Mouse (Mus musculus): ENCODE data around the gene Plscr3.

Plscr3 gene

GRCm38 (mm10) chr11:69865561-69865960, 19.4 kb downstream of the Plscr3 start:
- DNase-seq (ENCODE audit: low spot score), result no peak

- no peak for DNase-seq (ENCODE audit: low spot score)
Observed at GRCm38 (mm10) chr11:69867335-69867734, 21.2 kb downstream of the Plscr3 start.

- no peak for DNase-seq (ENCODE audit: low spot score)
Observed at GRCm38 (mm10) chr11:69870289-69871069, 24.3 kb downstream of the Plscr3 start.

- DNase-seq (ENCODE audit: low spot score), result no peak
Observed at GRCm38 (mm10) chr11:69871822-69872221, 25.6 kb downstream of the Plscr3 start.

DNA sequence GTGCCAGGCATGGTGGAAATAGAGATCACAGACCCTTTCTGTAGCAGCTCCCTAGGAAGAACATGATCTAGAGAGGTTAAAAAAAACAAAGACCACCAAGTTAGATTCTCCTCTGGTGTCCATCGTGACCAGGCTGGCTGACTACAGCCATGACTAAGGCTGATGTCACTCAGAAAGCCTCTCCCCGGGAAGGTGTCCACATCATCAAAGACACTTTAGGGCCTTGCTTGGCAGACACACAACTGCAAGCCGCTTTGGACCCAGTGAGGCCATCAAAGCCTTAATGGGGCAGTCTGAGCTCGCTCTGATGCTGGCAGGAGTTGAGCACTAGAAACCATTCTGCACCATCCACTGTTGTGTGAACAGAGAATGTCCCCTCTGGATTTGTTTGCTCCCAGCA, 26.3 kb downstream of the Plscr3 start:
- DNase-seq (ENCODE audit: low spot score), result no peak

GRCm38 (mm10) chr11:69876186-69876585, 30.0 kb downstream of the Plscr3 start:
- DNase-seq (ENCODE audit: low spot score), result no peak

DNA sequence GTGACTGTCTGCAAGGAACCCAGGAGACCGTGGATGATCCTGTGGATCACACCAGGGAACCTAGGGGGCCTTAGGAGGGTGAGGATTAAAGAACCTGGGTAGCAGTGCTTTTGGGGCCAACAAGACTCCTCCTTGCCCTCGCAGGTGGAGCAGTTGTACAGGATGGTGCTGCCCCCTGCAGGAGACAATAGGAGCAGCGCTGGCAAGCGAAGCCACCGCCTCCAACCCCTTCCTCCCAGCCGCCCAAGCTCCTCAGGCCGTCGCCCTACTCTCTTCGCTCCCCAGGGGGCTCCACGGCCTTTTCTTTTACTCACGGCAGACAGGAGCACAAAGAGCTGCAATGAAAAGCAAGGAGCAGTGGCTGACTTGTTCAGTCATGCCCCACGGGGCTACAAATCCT, 30.7 kb downstream of the Plscr3 start:
- peak; percentile 87 for DNase-seq (ENCODE audit: low spot score)

GRCm38 (mm10) chr11:69877878-69878277, 31.7 kb downstream of the Plscr3 start, which contains the start of gene Tmem95:
Gene Tmem95, minus strand, starts transcription at chr11:69878018.
- no peak for DNase-seq (ENCODE audit: low spot score)

- DNase-seq (ENCODE audit: low spot score), result no peak
Observed at GRCm38 (mm10) chr11:69878399-69878798, 32.2 kb downstream of the Plscr3 start.

GRCm38 (mm10) chr11:69878952-69879351, 32.8 kb downstream of the Plscr3 start:
- DNase-seq (ENCODE audit: low spot score), result no peak

- DNase-seq (ENCODE audit: low spot score), result no peak
Observed at GRCm38 (mm10) chr11:69879711-69880110, 33.5 kb downstream of the Plscr3 start.

DNA sequence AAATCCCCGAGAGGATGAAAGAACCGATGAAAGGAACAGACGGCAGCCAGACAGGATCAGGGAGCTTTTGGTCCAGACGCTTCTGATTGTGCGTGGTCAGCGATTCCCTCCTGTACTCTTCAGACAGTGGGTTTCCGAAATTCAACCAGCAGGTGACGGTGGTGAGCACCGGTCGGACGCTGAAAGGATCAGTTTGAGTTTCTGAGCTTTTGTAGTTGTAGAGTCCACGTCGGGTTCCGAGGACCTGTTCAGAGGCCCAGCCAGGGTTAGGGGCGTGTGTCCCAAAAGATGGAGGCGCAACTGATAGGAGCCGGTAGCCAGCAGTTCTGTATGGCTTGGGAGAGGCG, 34.3 kb downstream of the Plscr3 start:
- DNase-seq (ENCODE audit: low spot score), result peak; percentile 62

DNA sequence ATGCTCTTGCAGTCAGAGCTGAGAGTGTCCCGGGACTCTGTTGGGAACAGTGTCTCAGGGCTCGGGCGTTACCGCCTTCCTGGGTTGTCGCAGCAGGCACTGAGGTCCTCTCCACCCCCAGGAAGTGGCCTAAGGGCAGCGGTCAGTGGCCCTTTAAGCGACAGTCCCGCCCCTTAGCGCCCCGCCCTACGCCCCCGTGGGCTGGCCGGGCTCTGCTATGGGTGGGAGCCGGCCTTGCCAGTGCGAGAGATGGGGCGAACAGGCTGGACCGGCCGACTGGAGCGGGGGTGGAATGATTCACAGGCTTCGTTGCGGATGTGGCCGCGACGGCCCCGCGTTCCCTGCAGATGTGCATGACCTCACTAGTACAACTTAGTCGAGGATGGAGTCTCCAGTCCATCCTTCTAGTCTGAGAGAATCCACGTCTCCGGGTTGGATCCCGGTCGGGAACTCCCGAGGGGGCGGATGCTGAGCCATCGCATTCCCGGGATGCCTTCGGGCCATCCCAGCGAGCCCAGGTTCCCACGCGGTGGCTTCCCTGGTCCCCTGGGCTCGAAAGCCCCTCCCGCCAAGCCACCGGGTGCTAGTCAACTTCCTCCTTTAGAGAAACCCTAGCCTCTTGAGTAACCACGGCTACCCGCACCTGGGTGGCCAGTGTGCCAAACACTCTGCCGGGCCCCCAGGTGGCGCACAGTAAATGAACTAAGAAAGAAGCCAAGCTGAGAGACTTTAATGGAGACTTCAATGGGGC, 34.9 kb downstream of the Plscr3 start, which contains the start of gene Kctd11:
TSS of gene Kctd11 (minus strand) at position 554 of the 751 bp plus-strand sequence.
- DNase-seq (ENCODE audit: low spot score), result peak; percentile 78

- DNase-seq (ENCODE audit: low spot score), result no peak
Observed at GRCm38 (mm10) chr11:69881787-69882670, 35.9 kb downstream of the Plscr3 start.

- no peak for DNase-seq (ENCODE audit: low spot score)
Observed at GRCm38 (mm10) chr11:69883066-69883465, 36.9 kb downstream of the Plscr3 start.

DNA sequence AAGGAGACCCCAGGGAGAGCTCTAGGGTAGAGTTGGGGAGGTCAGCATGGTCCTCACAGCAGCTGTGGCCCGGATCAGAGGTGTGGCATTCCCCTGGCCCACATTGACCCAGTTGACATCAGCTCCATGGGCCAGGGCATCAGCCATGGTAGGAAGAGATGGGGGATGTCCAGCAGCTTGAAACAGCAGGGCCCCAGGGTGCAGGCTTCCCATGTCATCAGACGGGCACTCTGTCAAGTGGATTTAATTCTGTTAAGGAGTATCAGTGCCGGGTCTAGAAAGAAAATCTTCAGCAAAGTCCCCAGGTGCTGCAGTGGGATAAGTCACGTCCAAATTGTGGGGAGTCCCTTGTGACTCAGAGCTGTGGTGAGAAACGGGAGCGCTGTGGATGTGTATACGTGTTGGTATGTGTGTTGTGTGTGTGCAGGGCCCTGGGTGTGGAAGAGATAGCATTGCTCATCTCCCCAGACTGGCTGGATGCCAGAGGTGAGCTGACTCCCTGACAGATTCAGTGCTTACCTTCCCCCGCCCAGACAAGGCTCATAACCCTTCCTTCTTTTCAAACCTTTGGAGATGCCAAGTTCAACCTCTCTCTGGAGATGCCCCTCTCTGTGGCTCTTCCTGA, 37.5 kb downstream of the Plscr3 start:
- no peak for DNase-seq (ENCODE audit: low spot score)

DNA sequence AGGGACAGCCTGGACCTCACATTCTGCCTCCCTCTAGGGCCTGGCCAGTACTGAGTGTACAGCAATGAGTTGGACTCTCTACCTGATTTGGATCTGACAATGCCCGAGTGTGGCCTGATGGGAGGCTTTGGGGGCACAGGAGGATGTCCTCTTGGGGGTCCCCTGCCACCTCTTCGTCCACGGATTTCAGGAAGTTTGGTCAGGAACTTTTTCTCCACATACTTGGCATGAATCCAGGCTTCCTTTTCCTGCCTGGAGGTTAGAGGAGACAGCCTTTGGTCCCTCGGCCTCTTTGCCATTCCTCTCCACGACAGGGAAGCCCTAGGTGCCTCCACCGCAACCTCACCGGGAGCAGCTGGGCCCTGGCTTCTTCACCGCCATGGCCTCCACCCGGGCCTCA, 38.1 kb downstream of the Plscr3 start:
- no peak for DNase-seq (ENCODE audit: low spot score)

GRCm38 (mm10) chr11:69884663-69885062, 38.5 kb downstream of the Plscr3 start:
- no peak for DNase-seq (ENCODE audit: low spot score)

GRCm38 (mm10) chr11:69886907-69887635, 40.9 kb downstream of the Plscr3 start:
- no peak for DNase-seq (ENCODE audit: low spot score)

DNA sequence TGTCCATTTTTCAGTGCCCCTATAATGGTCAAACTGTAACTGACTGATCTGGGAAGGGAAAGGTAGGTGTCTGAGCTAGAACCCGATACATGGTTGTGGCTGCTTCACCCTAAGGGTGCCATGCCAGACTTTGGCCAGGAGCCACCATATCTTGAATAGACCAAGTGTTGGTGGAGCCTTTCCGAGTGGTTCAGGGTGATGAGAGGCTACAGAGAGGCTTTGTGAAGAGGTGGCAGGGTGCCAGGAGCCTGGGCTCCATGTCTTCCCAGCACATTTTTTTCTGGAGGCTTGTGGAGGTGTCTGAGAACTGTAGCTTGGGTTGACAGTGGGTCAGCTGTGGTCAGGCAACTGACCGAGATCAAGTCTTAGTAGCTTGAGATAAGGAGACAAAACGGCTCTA, 45.3 kb downstream of the Plscr3 start:
- DNase-seq (ENCODE audit: low spot score), result no peak

- no peak for DNase-seq (ENCODE audit: low spot score)
Observed at GRCm38 (mm10) chr11:69894671-69895070, 48.5 kb downstream of the Plscr3 start.

All from ovary, postnatal 14 days (tissue).